Mouse (Mus musculus) spleen, postnatal 14 days (tissue): ENCODE measurements around the gene Zmynd8.

Source experiments
- DNase-seq, 2 experiments: peaks; one replicate each; pipeline ENCODE4 v3.0.0; 2021 to 2022; ENCODE audit warnings: low spot score in 2 of 2

Gene Zmynd8

DNA sequence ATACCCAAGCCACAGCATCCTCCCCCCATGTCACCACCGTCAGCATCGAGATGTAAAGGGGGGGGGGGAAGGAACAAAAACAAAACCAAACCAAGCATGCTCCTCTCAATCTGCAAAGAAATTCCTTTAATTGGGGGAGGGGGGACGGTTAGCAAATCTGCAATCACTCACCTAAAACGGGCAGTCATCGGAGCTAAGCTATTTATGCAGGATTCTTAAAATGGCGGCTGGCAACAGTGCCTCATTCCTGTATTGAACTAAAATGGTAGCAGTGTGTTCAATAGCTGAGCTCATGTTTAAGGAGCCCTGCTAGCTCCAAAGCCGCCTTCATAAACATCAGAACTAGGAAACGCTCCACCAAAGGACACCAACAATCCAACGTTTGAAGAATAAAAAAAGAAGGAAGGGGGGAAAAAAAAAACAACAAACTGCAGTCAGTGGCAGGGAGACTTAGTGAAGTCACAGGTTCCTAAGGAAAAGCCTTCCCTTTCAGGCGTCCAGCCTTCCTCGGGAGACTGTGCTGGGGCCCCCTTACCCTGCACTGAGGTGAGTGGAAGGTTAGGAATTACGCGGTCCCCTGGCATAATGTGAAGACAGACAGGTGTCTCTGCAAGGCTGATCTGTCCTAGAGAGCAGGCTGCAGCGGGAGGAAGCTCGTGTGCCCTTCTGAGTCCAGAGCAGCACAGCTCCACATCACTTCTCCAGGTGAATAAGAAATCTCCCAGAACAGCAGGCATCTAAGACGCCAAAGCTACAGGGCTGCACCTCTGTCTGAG lies 19.2 kb downstream of the Zmynd8 start:
- no peak for DNase-seq

DNA sequence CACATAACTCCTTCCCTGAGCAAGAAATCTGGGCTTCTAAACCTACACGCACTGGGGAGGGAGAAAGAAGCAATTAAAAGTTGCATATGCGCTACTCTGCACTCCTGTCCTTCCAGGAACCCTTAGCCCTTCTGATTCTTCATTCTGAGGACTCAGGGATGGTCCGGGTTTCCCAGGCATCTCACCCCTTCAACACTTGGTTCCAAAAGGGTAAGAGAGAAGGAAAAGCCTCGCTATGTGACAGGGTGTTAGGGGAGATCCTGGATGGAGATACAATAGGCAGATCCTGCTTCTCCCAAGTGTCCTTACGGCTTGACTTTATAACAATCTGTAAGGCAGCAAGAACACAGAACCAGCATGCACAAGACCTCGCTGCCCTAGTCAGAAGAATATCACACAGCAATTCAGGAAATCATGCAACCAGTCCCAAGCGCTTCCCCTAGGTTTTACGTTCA lies 19.9 kb downstream of the Zmynd8 start:
- DNase-seq, result no peak

DNA sequence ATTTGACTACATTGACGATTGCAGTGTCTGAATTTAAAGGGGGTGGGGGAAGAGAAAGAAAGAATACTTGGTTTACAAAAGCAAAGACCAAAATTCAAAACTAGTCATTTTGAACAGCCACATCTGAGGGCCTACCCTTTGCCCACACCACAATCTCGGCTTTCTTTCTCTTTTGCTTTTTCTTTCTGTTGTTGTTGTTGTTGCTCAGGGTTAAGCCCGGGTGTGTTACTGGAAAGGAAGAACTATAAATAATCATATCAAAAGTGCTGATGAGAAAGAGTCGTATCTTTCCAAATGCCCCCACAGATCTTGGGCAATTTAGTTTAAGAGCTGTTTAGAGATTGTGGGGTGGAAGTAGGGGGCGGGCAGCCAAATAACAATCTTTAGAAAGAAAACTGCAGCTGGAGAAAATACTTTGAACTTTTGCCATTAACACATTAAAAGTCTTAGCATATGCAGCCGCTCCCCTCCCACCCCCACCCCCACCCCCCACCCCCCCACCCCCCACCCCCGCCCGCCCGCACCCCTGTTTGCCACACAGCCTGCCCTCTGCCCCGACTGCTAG lies 20.7 kb downstream of the Zmynd8 start:
- DNase-seq, result no peak

DNA sequence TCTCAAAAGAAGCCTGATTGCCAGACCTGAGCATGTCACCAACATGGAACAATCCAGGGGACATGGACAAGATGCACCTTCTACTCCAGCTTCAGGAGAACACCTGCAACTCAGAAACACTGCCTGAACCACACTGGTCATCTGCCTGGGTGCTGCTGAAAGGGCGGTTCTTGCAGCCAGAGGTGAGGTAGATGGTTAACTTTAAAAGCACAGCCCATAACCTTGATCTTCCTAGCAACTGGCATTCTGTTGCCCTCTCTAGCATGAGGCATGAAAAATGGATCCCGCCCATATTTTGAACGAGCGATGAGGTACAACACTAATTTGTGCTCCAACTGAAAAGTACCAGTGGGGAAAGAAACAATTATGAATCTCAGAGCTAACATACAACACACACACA lies 21.6 kb downstream of the Zmynd8 start:
- DNase-seq, result no peak

DNA sequence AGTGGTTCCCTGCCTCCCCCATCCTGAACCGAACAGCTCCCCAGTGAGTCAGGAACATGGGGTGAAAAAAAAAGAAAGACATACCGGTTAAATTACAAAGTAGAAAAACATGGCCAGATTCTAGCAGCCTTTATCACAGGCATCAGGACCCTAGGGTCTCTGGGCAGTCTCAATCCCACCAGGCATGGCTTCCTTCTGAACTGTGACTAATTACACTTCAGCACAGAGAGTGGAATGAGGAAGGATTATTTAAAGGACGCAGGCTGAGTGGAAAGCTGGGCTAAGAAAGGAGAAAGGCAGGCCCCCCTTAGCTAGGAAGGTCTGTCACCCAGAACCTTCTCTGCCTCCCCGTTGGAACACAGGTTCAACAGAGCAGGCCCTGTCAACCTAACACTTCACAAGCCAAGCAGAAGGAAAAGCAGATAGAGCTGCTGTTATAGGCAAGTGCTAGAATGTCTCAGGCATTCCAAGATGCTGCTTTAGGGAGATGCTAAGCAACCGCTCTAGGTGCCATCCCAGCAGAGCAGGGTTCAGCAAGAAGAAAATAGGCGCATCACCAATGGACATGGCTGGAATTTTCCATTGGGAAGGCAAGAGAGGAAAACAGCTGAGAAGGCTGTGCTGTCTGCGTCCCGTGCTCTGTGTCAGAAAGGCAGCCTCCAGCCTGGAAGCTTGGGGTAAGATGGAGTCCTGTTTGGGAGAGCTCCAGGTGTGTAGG lies 22.5 kb downstream of the Zmynd8 start:
- no peak for DNase-seq

DNA sequence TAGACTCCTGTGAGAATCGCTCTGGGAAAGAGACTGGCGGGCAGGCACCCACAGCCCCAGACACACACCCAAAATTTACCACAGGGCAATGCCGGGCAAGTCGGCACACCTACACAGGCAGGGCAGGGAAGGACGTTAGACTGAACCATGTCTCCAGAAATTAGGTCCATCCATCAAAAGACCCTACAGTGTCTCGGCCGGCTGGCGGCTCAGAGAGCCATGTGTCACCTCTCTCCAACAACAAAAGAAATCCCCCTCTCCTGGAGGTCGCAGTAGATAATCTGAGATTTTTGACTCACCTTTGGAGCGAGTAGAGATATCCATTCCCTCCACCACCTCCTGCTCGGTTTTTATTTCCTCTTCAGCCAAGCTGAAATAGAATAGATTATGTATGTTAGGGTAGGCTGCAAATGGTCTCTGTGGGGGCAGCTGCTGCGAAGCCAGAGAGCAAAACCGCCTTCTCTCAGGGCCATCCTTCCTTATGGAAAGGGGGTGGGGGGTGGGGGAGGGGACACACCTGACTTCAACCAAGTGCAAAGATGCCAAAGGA lies 23.3 kb downstream of the Zmynd8 start:
- DNase-seq, result no peak

DNA sequence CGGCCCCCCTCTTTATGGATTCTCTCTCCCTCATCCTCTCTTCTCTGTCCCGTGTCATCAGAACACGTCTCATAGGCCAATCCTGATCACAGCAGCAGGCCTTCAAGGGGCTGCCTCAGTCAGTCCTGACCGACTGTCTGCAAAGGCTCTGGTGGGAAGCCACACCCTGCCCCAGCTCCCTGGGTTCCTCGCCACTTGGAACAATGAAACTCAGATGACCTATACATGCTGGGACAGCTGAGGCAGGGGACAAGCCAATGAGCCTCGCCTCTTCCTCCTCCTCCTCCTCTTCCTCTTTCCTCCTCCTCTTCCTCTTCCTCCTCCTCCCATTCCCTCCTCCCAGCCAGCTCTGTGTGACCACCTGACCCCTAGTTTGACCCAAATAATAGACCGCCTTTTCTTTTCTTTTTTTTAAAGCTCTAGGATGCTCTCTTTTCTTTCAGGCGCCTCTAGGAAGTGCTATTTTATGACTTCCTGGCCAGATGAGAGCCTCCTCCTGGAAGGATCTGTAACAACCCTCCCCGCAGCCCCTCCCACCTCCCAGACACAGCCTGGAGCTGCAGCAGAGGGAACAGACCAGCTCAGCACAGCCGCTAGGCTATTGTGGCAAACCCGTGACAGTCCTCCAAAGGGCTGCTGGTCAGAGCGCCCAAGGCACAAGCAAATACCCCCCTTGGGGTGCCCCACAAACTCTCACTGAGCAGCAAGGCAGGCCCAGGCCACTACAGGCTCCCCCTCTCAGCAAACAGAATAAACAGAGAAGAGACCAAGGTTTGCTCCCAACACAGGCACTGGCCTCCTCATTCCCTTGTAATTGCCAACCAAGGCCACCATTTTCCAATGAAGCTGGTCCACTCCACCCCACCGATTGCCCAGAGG lies 24.1 kb downstream of the Zmynd8 start:
- DNase-seq, result no peak

DNA sequence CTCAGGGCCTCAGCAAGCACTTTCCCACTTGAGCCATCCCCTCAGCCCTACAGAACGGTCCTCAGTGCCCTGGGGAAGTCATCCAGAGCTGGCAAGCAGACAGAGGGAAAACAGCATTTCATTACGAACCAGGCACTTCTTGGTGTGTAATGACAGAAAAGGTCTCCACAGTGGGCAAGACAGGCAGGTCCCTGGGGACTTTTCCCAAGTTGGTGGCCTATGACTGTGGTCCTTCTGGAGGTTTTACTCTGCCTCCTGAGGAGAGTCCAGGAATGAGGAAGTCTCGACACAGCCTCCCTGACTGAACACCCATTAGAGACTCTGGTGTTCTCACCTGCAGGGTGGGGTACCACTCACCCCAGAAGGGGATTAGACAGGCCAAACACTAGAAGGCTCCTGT lies 25.0 kb downstream of the Zmynd8 start:
- no peak for DNase-seq

DNA sequence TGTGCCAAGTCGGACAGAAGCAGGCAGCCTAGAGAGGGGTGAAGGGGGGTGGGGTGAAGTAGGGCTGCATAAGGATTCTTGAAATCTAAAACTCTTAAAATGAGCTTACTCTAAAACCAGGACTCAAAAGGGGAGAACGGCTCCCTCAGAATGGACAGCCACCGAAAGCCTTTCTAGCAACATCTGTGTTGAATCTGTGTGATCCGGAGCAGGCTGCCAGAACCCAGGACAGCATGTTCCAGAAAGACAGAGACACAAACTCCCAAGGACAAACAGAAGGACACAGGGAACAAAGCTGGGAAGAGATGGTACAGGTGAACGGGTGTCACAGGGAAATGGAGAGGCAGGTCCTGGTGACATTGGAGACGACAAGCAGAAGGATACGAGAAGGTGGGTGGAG lies 25.6 kb downstream of the Zmynd8 start:
- no peak for DNase-seq

DNA sequence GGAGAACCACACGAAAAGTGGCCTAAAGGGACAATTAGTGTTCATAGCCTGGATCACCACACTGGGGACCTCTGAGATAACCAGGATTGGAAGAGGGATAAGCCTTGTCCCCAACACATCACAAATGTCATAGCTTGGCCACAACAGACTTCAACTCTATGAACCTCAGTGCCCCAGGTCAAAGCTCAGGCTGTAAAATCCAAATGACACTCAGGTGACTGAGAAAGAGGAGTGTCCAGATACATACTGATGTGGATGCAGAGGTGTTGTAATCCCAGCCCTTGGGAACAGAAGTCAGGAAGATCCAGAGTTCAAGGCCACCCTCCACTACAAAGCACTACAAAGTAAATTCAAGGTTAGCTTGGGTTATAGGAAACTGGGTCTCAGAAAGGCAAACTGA lies 29.6 kb downstream of the Zmynd8 start:
- no peak for DNase-seq

DNA sequence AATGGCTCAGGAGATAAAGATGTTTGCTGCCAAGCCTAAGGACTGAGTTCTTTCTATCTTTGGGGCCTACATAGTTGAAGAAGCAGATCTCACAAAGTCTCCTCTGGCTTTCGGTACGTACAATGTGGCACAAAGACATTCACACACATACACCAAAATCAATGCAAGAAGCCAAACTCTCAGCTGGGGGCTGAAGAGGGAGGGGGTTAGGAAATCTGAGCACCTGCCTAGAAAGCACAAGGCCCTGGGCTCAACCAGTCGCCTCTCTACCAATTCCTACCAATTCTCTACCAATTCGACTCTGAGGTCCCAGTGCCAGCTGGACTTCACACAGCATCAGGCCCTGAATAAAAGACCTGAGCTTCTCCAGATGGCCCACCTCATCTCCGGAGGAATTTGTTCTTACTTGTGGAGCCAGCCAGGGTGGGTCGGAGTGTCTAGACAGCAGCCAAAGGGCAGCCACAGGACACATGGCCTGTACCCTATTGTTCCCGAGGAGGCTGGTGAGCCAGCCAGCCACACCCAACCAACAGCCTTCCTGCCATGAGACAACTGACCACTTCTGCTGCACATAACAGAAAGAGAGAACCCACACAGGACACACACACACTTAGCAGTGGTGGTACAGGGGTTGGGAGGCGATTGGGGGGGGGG lies 30.2 kb downstream of the Zmynd8 start:
- no peak for DNase-seq

DNA sequence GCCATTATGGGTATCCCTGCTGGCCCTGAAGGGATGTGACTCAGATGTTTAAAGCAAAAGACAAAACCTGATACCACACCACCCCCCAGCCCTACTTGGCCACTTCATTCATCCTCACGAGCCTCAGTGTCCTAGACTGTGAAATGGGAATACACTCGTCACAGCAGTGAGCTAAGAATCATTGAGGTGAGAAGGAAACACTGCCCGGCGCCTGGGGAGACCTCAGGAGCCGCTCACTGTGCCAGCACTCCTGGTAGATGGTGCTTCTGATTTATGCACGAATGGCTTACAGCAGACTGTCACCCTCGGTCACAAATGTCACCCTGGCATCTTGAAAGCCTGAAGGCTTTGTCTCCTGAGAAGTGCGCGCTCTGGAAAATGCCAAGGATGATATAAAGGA lies 31.3 kb downstream of the Zmynd8 start:
- DNase-seq, result no peak

DNA sequence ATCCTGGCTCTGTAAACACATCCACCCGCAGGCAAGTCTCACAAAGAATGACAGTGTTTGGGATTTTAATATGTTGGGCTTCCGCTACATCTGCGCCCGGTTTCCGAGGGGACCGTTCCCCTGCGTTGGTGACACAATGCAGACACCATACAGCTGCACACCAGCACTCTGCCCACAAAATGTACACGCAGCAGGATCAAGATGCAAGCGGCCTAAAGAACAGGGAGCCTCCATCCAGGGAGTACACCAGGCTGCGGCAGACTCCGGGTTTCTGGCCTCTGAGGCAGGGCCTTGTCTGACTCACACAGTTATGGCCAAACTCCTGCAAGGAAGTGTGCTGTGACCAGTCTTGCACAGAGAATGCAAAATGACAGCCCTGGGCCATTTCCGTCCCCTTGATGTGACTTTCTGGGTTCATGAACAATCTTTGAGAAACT lies 31.8 kb downstream of the Zmynd8 start:
- DNase-seq, result no peak

DNA sequence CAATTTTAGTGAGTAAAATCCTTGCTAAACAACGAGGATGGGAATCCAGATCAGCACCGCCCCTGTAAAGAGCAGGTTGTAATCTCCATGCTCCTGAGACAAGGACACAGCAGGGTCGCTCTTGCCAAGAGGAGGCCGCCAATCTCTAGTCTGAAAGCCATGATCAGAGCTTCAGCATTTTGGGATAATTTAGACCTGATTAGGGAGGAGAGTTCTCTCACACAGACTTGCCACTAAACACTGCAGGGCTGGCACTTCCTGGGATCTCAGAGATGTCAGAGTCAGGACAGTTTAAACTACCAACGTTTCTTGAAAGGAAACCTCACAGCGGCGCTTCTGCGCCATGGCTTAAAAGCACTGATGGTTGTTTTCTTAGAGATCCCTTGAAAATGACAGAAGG lies 32.4 kb downstream of the Zmynd8 start:
- no peak for DNase-seq

DNA sequence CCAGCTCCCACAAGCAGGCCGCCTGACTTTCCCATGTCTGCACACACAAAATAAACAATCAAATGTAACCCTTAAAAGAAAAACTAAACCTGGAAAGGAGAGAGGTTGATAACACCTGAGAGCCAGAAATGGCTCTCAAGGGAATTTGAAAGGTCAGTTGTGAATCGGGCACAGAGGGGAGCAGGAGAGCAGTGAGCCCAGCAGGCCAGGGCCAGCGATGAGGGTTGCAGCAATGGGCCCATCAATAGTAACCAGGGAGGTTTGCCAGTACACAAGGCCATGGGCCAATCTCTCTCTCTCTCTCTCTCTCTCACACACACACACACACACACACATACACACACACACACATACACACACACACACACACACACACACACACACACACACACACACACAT lies 34.0 kb downstream of the Zmynd8 start:
- DNase-seq, result no peak

DNA sequence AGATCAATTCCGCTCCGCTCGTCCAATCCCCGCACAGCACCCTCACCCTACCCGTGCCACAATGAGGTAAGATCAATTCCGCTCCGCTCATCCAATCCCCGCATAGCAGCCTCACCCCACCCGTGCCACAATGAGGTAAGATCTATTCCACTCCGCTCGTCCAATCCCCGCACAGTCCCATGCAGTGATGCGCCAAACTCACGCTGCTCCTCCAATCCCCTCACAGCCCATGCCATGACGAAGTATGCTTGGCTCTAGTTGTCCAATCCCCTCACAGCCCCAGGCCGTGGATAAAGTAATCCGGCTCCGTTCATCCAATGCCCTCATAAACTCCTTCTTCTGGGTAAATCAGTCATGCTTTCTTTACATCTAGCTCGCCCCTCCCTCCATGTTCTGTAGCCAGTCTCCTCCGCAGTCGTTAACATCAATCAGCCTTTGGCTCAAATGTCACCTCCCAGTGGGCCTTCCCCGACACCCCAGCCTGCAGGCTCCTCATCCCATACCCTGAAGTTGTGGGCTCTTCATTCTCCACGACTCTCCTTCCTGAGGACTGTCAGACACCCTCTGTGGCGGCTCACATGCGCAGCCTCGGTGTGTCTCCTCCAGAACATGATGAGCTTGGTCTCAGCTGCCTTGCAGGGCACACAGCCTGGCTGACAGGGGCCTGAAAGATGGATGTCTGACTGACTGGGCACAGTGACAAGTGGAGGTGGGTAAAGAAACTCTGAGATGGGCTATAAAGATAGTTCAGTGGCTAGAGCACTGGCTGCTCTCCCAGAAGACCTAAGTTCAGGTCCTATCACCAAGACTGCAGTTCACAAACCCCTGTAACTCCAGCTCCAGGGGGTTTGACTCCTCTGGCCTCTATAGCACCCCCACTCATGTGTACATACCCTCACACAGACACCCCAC lies 36.9 kb downstream of the Zmynd8 start:
- DNase-seq, result no peak

DNA sequence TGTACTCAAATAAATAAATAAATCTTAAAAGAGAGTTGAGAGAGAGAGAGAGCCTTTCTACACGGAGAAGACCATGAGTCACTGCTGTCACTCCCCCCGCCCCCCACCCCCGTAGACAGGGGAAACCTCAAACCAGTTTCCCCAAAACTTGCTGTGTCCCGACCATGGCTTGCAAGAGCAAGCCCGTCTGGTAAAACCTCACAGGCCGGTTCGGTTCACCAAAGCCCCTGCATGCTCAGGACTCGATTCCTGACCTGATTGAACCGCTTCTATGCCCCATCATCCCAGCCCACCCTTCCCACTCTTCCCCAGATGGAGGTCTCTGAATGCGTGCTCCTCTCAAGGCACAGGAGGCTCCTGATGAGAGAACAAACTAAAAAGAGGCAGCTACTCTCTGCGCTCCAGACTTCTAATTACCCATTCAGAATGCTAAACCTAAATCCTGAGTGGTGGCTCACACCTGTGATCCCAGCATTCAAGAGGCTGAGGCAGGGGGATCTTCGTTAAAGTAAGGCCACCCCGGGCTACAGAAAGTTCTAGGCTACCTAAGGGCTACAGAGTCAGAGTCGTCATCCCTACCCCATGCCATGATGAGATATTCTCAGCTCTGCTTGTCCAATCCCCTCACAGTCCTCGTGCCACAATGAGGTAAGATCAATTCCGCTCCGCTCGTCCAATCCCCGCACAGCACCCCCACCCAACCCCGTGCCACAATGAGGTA lies 37.7 kb downstream of the Zmynd8 start:
- no peak for DNase-seq

DNA sequence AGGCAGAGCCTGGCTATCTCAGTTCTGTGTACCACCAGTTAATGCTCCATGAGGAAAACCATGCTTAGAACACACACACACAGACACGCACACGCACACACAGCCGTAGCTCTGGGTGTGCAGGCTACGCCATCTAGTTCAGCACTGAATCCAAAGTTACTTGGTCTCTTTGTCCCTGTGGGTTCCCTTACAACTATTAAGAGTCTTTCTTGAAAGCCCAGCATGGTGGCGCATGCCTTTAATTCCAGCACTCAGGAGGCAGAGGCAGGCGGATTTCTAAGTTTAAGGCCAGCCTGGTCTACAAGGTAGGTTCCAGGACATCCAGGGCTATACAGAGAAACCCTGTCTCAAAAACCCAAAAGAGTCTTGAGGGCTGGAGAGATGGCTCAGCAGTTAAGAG lies 38.4 kb downstream of the Zmynd8 start:
- no peak for DNase-seq
